Mouse (Mus musculus) midbrain, embryonic 12.5 days (tissue): Measurements from ENCODE around the gene Cyfip1. TPM values are rescaled to one million over a fixed set of nuclear protein-coding genes. Genes with fewer than 3 reads are reported as not detected.

Experiments used
- ATAC-seq: fragments of 200-750 bp; cut with Nextera tagmentation; 2 replicates; pipeline ENCODE4 v1.8.0; 2017; ENCODE audit warnings: low read depth, moderate TSS enrichment, moderate library complexity; ENCODE audit not compliant: low FRiP score
- H3K27ac ChIP-seq: fragments of 300-500 bp; sonication (generic); replicated peaks from 2 replicates; pipeline ENCODE4 v1.5.1; 2016; ENCODE audit warnings: mild to moderate bottlenecking
- H3K27me3 ChIP-seq: fragments of 300-500 bp; sonication (generic); 2 replicates; pipeline ENCODE4 v1.6.1; 2016; ENCODE audit warnings: mild to moderate bottlenecking
- H3K36me3 ChIP-seq: fragments of 300-500 bp; sonication (generic); 2 replicates; pipeline ENCODE4 v1.6.1; 2016
- H3K4me1 ChIP-seq: fragments of 300-500 bp; sonication (generic); 2 replicates; pipeline ENCODE4 v1.6.1; 2016
- H3K4me2 ChIP-seq: fragments of 300-500 bp; sonication (generic); replicated peaks from 2 replicates; pipeline ENCODE4 v1.6.1; 2016; ENCODE audit warnings: mild to moderate bottlenecking, moderate library complexity
- H3K4me3 ChIP-seq: fragments of 300-500 bp; sonication (generic); 2 replicates; pipeline ENCODE4 v1.5.1; 2016; ENCODE audit warnings: mild to moderate bottlenecking
- H3K9ac ChIP-seq: fragments of 300-500 bp; sonication (generic); replicated peaks from 2 replicates; pipeline ENCODE4 v1.6.1; 2016; ENCODE audit warnings: mild to moderate bottlenecking, moderate library complexity
- H3K9me3 ChIP-seq: fragments of 300-500 bp; sonication (generic); 2 replicates; pipeline ENCODE4 v1.6.1; 2016; ENCODE audit warnings: mild to moderate bottlenecking
- WGBS: fragments of 180-500 bp; shearing (Covaris S2); methylation state at CpG from one replicate; pipeline ENCODE4 v1.1.7; 2016; 5-methylcytosine and 5-hydroxymethylcytosine counted together
- polyA plus RNA-seq: library from polyadenylated mRNA; unstranded; fragments of >200 nt; fragmentation: Nextera tagmentation; extraction: Ambion mirVana; gene quantifications from 2 replicates; pipeline ENCODE4 v1.2.1, GENCODE M21; 2016

Cyfip1 gene
- polyA plus RNA-seq = 73.3 and 79.9 TPM in 2 replicates

DNA sequence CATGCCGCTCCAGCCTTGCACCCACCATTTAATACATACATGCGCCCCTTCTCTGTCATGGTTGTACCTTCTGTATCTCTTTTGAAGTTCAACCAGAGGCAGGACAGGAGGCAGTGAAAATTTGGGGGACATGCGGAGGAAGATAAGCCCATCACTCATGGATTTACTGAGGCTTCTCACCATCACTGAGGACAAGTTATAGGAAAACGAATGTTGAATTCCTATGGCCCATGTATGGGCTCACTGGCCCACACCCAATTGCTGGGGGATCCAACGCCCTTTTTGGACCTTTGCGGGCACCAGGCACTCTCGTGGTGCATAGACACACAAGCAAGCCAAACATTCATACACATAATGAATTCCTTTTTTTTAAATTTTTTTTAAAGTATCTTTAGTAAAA, at the start of gene Cyfip1:
TSS of gene Cyfip1 (plus strand) at position 301 of the 400 bp plus-strand sequence.
- 49% methylated on average over 7 of the region's 7 CpGs for WGBS
- Histone ChIP-seq H3K9ac (peak within 1 kb of the TSS; percentile 78), H3K27me3 (no peaks in the 10 kb centered on the region), H3K4me3 (peak within 1 kb of the TSS; percentile 87), H3K27ac (peak within 1 kb of the TSS; percentile 91), H3K4me2 (peak within 1 kb of the TSS; percentile 75), H3K4me1 (peaks cover 12% of the 10 kb centered on the region), H3K9me3 (no peaks in the 10 kb centered on the region), H3K36me3 (no peaks in the 10 kb centered on the region)
- peak; percentile 38 for ATAC-seq

DNA sequence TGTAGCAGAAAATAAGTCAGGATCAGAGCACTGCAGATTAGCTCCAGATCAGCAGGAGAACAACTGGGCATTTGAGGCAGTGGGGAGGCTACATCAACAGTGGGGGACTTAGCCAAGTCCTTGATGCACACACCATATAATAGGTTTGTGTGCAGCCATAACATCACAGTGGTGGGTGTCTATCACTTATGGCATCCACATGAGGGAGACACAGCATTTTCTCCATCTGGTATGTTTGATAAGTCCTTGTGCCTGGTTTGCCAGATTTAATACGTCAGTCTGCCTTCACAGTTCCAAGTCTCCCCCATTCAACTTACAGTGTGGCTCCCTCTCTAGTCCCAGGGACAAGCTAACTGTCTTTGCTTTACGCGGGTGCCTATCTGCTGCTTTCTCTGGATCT, 49.3 kb upstream of the Cyfip1 start:
- Histone ChIP-seq H3K27me3 (no peaks in the 10 kb centered on the region), H3K9ac (no peak overlapping the region), H3K4me2 (no peak overlapping the region), H3K9me3 (no peaks in the 10 kb centered on the region), H3K36me3 (peaks cover 14% of the 10 kb centered on the region), H3K27ac (0 out of 2 replicates have a peak overlapping the region, but pooled peaks have one; percentile 1), H3K4me1 (peaks cover 14% of the 10 kb centered on the region), H3K4me3 (no peak overlapping the region)
- WGBS = 67% methylated on average over 3 of the region's 3 CpGs
- ATAC-seq = no peak

DNA sequence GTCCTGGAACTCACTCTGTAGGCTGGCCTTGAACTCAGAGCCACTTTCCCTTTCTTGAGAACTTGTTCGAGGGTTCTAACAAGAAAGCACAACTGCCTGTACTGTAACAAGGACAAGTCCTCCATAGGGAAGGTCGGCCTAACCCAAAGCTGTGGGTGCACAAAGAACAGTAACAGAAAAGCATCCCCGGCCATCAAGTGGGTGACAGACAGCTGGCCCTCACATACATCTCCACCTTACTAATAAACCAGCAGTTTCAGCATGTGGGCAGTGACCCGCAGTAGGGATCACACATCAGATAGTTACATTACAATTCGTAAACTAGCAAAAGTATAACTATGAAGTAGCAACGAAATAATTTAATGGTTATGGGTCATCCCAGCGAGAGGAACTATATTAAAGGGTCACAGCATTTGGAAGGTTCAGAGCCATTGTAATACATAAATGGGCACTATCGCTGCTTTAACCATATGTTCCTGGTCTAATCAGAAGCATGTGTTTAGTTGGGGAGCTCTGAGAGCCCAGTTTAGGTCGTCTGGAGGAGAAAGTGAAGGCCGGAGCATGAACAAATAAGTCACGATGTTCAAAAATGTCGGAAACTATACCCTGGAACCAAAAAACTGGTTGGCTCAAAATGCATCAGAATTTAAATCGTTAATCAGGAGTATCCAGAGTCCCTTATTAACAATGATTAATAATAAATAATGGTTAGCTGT, 48.2 kb upstream of the Cyfip1 start:
- WGBS = 37% methylated on average over 13 of the region's 13 CpGs
- H3K9me3 ChIP-seq = no peaks in the 10 kb centered on the region
- H3K4me2 ChIP-seq = peak overlapping the region; percentile 66
- no peaks in the 10 kb centered on the region for H3K27me3 ChIP-seq
- peak overlapping the region; percentile 78 for H3K27ac ChIP-seq
- peak overlapping the region; percentile 88 for H3K9ac ChIP-seq
- ATAC-seq = peak; percentile 34; the same call in 1 of the 2 replicates
- H3K4me3 ChIP-seq = peak overlapping the region; percentile 81
- peaks cover 14% of the 10 kb centered on the region for H3K4me1 ChIP-seq
- H3K36me3 ChIP-seq = peaks cover 23% of the 10 kb centered on the region

DNA sequence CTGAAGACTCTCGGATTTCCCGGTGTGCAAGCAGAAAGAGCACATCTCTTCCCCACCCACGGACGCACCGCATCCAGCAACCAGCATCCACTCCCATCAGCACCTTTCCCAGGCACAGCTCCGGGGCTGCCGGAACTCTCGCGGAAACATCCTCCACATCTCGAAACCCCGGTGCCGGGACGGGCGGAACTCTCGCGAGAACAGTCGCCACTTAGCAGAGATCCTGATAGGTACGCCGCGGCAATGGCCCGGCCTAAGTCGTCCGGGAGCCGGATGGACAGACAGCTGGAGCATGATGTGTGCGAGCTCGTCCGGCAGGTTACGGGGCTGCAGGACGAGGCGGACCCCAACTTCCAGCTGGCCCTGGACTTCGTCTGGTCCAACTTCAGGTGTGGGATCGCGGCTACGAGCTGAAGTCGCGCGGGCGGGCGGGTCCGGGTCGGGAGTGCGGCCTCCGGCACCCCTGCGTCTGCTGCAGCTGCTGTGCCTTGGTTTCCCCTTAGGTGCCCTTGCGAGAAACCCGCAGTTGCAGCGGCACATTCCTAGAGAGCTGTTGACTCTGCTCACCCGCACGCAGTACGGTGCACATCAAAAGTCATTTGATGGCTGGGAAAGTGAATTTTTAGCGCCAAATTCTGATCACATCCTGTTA, 47.5 kb upstream of the Cyfip1 start, which contains the start of gene Tubgcp5:
TSS of gene Tubgcp5 (plus strand) at position 203 of the 652 bp plus-strand sequence.
- no peaks in the 10 kb centered on the region for H3K27me3 ChIP-seq
- H3K36me3 ChIP-seq = peaks cover 29% of the 10 kb centered on the region
- H3K4me1 ChIP-seq = peaks cover 14% of the 10 kb centered on the region
- peak within 1 kb of the TSS; percentile 78 for H3K27ac ChIP-seq
- no peaks in the 10 kb centered on the region for H3K9me3 ChIP-seq
- peak; percentile 99 for ATAC-seq
- peak within 1 kb of the TSS; percentile 66 for H3K4me2 ChIP-seq
- peak within 1 kb of the TSS; percentile 88 for H3K9ac ChIP-seq
- H3K4me3 ChIP-seq = peak within 1 kb of the TSS; percentile 81
- WGBS = under 1% methylated on average over 51 of the region's 51 CpGs

DNA sequence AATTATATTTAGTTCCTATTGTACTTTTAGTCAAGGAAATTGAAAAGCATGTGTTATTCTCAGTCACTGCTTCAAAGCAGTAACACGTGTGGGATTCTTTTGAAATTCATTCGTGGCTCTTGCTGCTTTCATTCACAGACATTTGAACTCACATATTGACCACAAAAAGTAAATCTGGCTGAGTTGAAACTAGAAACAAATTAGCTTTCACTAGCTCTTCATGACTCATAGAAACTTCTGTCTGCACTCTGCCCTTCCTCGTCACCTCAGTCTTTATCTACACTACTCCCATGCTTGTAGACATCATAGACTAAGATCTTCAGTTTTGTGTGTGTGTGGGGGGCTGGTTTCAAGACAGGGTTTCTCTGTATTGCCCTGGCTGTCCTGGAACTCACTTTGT, 41.6 kb upstream of the Cyfip1 start:
- peaks cover 76% of the 10 kb centered on the region for H3K36me3 ChIP-seq
- ATAC-seq = no peak
- WGBS = 91% methylated on average over 3 of the region's 3 CpGs

DNA sequence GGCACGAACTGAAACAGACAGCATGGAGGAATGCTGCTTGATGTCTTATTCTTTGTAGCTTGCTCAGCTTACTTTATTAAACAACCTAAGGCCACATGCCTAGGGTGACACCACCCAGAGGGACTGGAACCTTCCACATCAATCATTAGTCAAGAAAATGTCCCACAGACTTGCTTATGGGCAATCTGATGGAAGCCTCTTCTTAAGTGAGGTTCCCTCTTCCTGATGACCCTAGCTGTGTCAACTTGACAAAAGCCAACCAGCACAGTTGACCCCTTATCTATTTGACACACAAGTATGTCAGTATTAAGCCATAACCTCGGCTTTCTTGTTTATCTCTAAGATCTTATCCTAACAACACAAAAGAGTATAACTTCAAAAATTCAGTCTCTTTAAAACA, 31.6 kb upstream of the Cyfip1 start:
- no peak overlapping the region for H3K4me2 ChIP-seq
- no peak overlapping the region for H3K27ac ChIP-seq
- H3K36me3 ChIP-seq = peaks cover 84% of the 10 kb centered on the region
- H3K4me1 ChIP-seq = no peaks in the 10 kb centered on the region
- no peaks in the 10 kb centered on the region for H3K27me3 ChIP-seq
- ATAC-seq = no peak
- no peak overlapping the region for H3K9ac ChIP-seq
- H3K9me3 ChIP-seq = no peaks in the 10 kb centered on the region
- WGBS = 86% methylated on average over 2 of the region's 2 CpGs
- H3K4me3 ChIP-seq = no peak overlapping the region

More for the DNA sequence above, 41.6 kb upstream of the Cyfip1 start:
- Histone ChIP-seq H3K4me3 (no peak overlapping the region), H3K9ac (no peak overlapping the region), H3K4me2 (no peak overlapping the region), H3K4me1 (peaks cover 3% of the 10 kb centered on the region), H3K27me3 (no peaks in the 10 kb centered on the region), H3K27ac (no peak overlapping the region), H3K9me3 (no peaks in the 10 kb centered on the region)

DNA sequence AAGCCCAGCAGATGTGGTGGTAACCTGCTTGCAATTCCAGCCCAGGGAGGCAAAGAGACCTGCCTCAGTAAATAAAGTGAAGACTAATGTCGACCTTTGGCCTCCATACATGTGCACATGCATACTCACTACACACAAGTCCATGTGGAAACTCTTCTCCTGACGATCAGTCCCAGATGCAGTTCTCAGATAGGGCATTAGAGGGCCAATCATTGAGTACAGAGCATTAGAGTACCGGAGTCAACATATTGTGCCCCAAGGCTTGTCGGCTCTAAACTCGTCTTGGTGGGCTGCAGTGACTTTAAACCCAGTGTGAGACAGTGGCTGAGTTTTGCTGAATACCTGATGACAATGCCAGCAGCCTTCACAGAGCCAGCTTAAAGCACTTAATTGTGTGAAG, 17.1 kb upstream of the Cyfip1 start:
- Histone ChIP-seq H3K4me2 (no peak overlapping the region), H3K9ac (no peak overlapping the region), H3K4me1 (no peaks in the 10 kb centered on the region), H3K4me3 (no peak overlapping the region), H3K27ac (no peak overlapping the region), H3K36me3 (peaks cover 84% of the 10 kb centered on the region), H3K9me3 (no peaks in the 10 kb centered on the region), H3K27me3 (no peaks in the 10 kb centered on the region)
- ATAC-seq = no peak
- WGBS = 90% methylated on average over 5 of the region's 5 CpGs

DNA sequence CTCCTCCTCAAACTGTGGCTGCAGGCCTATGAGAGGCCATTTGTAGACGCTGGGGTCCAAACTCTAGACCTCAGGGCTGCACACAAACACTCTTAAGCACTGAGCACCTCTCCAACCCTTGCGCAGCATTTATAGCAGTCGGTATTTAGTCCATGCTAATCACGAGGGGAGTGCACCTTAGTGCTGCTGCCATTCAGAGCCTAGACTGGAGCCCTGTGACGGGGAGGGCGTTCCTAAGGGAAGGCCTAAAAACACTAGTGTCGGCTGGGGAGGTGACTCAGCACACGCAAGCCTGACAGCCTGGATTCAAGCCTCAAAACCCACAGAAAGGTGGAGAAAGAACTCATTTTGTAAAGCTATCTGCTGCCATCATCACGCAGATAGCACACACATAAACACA, 14.0 kb upstream of the Cyfip1 start:
- Histone ChIP-seq H3K4me3 (no peak overlapping the region), H3K27me3 (no peaks in the 10 kb centered on the region), H3K9ac (no peak overlapping the region), H3K9me3 (no peaks in the 10 kb centered on the region), H3K36me3 (peaks cover 76% of the 10 kb centered on the region), H3K4me2 (no peak overlapping the region), H3K27ac (no peak overlapping the region), H3K4me1 (no peaks in the 10 kb centered on the region)
- ATAC-seq = no peak
- 89% methylated on average over 9 of the region's 9 CpGs for WGBS

DNA sequence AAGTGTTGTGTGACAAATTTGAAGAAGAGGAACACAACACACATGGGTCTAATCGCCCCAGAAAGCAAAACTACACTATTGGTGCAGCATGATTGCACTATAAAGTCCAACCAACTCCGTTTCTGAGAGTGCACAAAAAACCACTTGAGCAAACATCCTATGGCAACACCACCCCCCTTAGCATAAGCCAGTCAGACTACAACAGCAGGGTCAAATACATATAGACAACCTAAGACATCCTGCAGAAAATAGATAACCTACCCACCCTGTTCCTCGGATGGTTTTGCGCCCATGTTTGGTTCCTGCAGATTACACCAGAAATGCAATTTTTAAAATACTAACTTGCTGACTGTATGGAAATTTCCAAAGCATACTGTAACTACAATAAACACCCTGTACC, 4.7 kb upstream of the Cyfip1 start:
- Histone ChIP-seq H3K4me1 (peaks cover 5% of the 10 kb centered on the region), H3K27ac (no peak overlapping the region), H3K36me3 (0 out of 2 replicates have a peak, but pooled peaks cover 2% of the 10 kb centered on the region), H3K4me2 (no peak overlapping the region), H3K9ac (no peak overlapping the region), H3K9me3 (no peaks in the 10 kb centered on the region), H3K4me3 (no peak overlapping the region), H3K27me3 (no peaks in the 10 kb centered on the region)
- WGBS = 91% methylated on average over 4 of the region's 4 CpGs
- no peak for ATAC-seq

DNA sequence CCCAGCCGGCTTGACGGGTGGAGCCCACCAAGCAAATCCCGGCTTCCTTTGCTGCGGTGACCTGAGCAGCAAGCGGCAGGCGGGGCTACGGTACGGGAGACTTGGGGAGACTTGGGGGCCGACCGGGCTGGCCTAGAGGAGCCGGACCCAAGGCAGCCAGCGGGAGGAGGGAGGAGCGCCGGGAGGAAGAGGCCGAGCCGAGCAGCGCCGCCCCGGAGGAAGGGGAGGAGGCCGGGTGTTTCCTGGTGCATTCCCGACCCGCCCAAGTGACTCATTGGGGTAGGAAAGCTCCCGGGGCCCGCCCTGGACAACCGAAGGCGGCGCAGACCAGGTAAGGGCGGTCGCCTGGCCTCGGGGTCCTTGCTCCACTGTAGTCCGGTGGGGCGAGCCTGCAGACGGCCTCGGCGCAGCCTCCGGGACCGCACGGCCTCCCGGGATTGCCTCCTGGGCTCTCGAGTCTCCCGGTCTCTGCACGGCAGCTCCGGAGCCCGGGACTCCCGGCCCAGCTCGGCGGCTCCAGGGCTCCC, 495 bp downstream of the Cyfip1 start:
- Histone ChIP-seq H3K27me3 (no peaks in the 10 kb centered on the region), H3K27ac (peak overlapping the region; percentile 91), H3K9me3 (no peaks in the 10 kb centered on the region), H3K4me1 (peaks cover 12% of the 10 kb centered on the region), H3K4me2 (peak overlapping the region; percentile 75), H3K36me3 (no peaks in the 10 kb centered on the region), H3K4me3 (peak overlapping the region; percentile 87), H3K9ac (peak overlapping the region; percentile 78)
- WGBS = 0% methylated on average over 39 of the region's 47 CpGs
- ATAC-seq = peak; percentile 96

DNA sequence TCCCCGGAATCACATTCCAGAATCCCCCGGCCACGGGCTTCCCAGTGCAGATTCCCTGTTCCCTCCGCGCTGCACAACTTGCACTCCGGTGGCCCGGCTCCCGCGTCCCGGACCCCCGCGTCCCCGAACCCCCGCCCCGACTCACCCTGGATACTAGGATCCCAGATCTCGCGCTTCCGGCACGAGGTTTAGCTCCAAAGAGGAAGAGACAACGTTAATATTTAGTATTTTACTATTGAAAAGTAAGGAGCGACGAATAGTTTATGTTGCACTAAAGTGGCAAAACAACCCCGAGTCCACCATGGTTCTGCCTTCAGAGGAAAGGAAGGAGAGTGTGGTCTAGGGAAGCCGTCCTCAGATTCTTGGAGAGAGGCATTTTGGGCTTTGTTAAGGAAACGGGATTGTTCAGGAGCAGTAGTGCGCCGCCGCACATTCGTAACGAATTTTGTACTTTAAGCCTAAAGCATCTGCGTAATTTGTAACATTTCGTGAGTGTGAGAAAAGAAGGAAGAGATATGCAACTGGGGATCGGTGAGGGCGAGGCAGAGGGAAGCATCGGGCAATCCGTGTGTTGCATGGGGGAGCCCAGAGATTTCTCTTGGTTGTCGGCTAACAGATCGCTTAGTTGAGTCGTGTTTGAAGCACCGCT, 1.1 kb downstream of the Cyfip1 start:
- Histone ChIP-seq H3K27me3 (no peaks in the 10 kb centered on the region), H3K9ac (peak overlapping the region; percentile 78), H3K36me3 (no peaks in the 10 kb centered on the region), H3K4me1 (peaks cover 12% of the 10 kb centered on the region), H3K9me3 (no peaks in the 10 kb centered on the region), H3K4me2 (peak overlapping the region; percentile 75), H3K27ac (peak overlapping the region; percentile 91), H3K4me3 (peak overlapping the region; percentile 87)
- under 1% methylated on average over 40 of the region's 40 CpGs for WGBS
- peak; percentile 68 for ATAC-seq
